Mouse (Mus musculus): Measurements from ENCODE around the gene Gm42957.
"Not testable (repeated sequence)": the region's sequence is repeated elsewhere in the genome, so short reads cannot be mapped to it uniquely, and the experiment has no call there.

Gene Gm42957

DNA sequence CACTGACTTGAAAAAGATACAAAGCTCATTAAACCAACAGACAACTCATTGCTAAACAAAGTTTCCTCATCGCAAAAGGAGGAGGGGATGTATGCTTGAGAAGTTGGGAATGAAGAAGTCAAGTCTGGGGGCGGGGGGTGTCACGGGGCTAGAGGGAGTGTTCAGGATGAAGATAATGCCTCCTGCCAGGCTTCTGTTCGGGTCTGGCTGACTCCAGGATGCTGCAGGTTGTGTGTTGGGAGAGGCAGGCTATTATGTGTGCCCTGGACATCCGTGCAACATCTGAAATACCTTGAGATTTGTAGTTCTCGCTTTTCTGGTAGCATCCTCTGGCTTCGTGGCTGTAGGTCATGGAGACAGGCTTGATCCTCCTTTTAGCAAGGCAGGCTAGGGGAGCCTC lies 43.2 kb downstream of the Gm42957 start:
- no peak for DNase-seq

DNA sequence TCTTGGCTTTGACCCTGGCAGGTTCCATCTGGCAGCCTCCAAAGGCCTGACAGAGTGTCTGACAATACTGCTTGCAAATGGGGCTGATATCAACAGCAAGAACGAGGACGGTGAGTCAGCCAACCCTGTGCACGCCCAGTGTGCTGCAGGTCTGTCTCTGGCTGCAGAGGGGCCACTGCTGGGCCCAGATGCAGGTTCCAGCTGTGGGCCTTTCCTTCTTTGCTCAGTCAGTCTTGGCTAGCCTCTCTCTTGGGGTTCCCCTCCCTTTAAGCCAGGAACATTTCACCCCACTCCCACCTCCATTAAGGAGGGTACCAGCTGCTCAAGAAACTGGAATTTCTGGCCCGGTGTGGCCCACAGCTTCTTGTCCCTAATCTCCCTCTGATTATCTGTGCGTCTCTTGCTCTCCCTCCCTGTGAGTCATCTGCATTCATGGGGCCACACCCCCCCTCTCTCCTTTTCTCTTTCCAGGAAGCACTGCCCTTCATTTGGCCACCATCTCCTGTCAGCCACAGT lies 43.9 kb downstream of the Gm42957 start:
- no peak for DNase-seq

DNA sequence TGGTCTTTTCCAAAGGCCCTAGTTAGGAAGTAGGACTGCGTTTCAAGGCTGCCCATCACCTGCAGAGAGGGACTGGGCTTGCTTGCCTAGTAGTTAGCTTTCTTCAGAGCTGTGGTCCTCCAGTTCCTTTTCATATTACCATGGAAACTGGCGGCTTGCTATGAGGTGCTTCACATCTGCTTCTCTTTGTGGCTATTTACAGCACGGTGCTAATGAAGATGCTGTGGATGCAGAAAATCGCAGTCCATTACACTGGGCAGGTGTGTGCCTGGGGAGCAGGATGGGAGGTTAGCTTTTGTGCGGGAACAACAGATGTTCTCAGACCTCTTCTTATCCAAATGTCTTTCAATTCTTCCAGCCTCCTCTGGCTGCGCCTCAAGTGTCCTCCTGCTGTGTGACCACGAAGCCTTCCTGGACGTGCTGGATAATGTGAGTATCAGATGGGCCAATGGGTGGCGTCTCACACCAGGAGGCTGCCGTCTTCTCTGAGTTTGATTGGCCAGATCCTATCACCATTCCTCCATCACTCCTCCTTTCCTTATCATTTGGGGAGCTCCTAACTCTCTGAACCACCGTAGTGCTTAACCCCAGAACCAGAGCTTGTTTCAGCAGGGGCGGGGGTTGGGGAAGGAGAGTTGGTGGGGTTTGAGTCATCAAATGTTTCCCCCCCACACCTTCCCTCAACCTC lies 45.1 kb downstream of the Gm42957 start:
- DNase-seq, result no peak

DNA sequence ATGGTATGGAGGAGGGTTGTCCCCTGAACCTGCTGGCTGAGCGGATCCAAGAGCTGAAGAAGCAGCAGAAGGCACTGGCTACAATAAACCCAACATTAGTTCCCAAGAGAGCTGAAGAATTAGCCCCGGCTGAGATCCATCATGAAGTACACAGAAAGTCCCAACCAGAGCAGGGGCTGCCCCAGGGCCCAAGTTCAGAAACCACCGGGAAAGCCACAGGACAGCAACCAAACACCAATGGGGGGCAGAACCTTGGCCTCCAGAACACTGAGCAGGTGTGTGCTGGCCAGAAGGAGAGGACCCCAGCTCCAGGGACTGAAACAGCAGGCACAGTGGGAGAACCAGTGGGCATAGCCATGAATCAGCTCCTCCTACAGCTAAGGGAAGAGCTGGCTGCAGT lies 48.2 kb downstream of the Gm42957 start:
- no peak for DNase-seq

DNA sequence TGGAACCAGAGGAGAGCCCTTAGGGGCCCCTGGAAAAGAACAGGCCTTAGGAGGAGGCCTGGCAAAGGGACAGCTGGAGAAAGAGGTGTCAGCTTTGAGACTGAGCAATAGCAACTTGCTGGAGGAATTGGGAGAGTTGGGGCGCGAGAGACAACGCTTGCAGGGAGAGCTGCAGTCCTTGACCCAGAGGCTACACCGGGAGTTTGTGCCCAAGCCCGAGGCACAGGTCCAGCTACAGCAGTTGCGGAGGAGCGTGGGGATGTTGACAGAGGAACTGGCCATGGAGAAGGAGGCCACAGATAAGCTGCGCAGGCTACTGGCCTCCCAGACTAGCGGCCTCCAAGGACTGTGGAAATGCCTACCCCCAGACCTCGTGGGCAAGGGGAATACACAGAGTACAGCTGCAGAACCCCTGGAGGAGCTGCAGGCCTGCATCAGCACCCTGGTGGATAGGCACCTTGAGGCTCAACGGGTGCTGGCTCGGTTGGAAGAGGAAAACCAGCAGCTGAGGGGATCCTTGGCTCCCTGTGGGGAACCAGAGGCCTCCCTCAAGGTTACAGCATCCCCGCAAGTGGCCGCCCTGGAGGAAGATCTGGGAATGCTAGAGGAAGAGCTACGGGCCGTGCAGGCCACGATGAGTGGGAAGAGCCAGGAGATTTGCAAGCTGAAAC lies 49.0 kb downstream of the Gm42957 start:
- no peak for DNase-seq

GRCm38 (mm10) chr3:96684822-96685156 lies 49.5 kb downstream of the Gm42957 start:
- DNase-seq, result no peak

- DNase-seq, result not testable (repeated sequence)
Measured at GRCm38 (mm10) chr3:96686057-96686456, 50.8 kb downstream of the Gm42957 start.

GRCm38 (mm10) chr3:96688854-96689253 lies 53.6 kb downstream of the Gm42957 start:
- no peak for DNase-seq

GRCm38 (mm10) chr3:96690298-96690697 lies 55.0 kb downstream of the Gm42957 start:
- DNase-seq, result no peak

- DNase-seq, result no peak
Measured at GRCm38 (mm10) chr3:96692506-96692905, 57.2 kb downstream of the Gm42957 start.

DNA sequence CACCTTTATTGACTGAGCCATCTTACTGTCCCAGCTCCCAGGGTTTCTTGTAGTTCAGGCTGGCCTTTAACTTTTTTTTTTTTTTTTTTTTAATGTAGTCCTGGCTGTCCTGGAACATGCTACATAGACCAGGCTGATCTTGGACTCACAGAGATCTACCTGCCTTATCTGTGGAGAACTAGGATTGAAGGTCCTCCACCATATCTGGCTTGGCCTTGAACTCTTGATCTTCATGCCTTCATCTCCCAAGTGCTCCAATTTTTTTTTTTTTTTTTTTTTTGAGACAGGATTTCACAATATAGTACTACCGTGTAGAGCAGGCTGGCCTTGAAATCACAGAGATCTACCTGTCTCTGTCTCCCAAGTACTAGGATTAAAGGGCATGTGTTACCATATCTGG lies 58.3 kb downstream of the Gm42957 start:
- no peak for DNase-seq

- DNase-seq, result peak; percentile 90
Measured at GRCm38 (mm10) chr3:96696198-96696765, 61.0 kb downstream of the Gm42957 start, which contains the start of gene Pias3. Pias3 (plus strand) TSS chr3:96696384.

DNA sequence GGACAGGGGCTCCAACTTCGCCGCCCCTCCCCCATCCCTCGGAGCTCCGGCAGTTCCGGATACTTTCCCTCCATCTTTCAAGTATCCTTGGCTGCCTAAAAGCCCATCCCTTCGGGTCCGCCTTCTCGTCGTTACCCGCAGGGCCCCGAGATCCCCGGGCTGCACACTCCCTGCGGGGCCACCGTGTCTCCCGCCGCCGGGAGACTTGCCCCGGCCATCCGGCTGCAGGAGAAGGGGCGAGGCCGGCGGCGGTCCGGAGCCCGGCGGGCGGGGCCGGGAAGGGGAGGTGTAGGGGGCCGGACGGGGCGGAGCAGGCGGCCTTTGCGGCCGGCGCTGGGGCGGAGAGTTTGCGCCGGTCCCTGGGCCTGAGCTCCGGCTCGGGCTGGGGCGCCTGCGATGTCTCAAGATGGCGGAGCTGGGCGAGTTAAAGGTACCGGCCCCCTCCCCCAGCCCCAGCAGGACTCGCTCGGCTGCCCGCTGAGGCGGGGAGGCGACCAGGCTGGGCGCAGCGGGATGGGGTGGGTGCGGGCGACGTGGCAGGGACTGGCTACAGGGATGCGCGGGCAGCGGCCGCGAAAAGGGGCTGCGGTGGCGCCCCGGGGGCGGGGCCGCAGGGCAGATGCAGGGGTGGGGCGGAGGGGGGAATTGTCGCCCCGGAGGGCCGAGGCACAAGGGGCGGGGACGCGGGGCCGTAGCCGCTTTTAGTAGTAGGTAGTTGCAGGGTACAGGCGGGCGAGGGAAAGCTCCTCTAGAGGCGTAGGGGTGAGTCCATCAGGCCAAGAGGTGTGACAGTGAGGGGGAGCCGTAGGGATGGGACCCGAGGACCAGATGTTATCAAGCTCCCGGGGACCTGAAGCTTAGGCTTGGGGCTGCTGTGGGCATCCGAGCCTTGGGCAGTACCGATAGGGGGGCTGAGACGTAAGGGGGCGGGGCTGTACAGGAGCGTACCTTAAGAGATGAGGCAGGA lies 61.8 kb downstream of the Gm42957 start:
- peak; percentile 91 for DNase-seq

DNA sequence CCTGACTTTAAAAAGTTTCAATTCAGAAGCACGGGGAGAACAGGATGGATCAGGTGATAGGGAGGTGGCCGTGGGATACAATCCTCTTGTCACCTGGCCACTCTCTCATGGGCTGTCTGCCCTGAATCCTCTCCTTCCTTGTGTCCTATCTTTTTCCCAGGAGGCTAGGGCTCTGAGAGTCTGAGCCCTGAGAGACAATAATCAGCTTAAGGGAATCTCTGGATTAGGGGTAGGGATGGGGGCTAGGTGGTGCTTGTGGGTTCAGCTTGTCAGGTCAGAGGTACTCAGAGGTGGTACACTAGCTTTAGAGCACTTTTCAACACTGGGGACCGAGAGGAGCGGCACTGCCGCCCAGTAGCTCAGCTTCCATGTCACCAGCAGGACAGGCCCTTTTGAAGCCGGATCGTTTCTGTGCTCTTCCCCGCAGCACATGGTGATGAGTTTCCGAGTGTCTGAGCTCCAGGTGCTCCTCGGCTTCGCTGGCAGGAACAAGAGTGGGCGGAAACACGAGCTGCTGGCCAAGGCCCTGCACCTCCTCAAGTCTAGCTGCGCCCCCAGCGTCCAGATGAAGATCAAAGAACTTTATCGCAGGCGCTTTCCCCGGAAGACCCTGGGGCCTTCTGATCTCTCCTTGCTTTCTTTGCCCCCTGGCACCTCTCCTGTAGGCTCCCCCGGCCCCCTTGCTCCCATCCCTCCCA lies 63.9 kb downstream of the Gm42957 start:
- no peak for DNase-seq

GRCm38 (mm10) chr3:96700376-96700775 lies 65.1 kb downstream of the Gm42957 start:
- peak; percentile 26 for DNase-seq

- no peak for DNase-seq
Measured at GRCm38 (mm10) chr3:96701003-96701402, 65.7 kb downstream of the Gm42957 start.

All from lung, postnatal 36 days (tissue).